Mouse (Mus musculus): ENCODE data around the gene Xcl1.
A peak's percentile ranks its signal among the peaks of the same experiment; 100 is the strongest.

The Xcl1 gene

GRCm38 (mm10) chr1:164900696-164901095 is 34.6 kb downstream of the Xcl1 start:
- no peak for DNase-seq

GRCm38 (mm10) chr1:164900226-164900625 is 35.1 kb downstream of the Xcl1 start:
- no peak for DNase-seq

GRCm38 (mm10) chr1:164899506-164899905 is 35.8 kb downstream of the Xcl1 start:
- DNase-seq, result no peak

GRCm38 (mm10) chr1:164898846-164899351 is 36.4 kb downstream of the Xcl1 start:
- peak; percentile 62 to 81 for DNase-seq

- DNase-seq, result no peak
Observed at GRCm38 (mm10) chr1:164897163-164897817, 38.0 kb downstream of the Xcl1 start.

GRCm38 (mm10) chr1:164896211-164897145 is 38.8 kb downstream of the Xcl1 start:
- no peak for DNase-seq

GRCm38 (mm10) chr1:164895806-164896205 is 39.5 kb downstream of the Xcl1 start:
- no peak for DNase-seq

- no peak for DNase-seq
Observed at GRCm38 (mm10) chr1:164890366-164890765, 45.0 kb downstream of the Xcl1 start.

- DNase-seq, result no peak
Observed at GRCm38 (mm10) chr1:164888563-164888962, 46.8 kb downstream of the Xcl1 start.

- no peak for DNase-seq
Observed at GRCm38 (mm10) chr1:164887775-164888174, 47.6 kb downstream of the Xcl1 start.

GRCm38 (mm10) chr1:164881891-164882290 is 53.4 kb downstream of the Xcl1 start:
- no peak for DNase-seq

Data from spleen, adult 18-20 months (tissue).